Mouse (Mus musculus) embryonic fibroblast, embryonic 13.5 days (primary cell): ENCODE results near the gene Rcn2.

Source experiments
- CTCF ChIP-seq: IDR thresholded peaks from 2 replicates; pipeline ENCODE4 v1.5.1; 2011; ENCODE audit warnings: mild to moderate bottlenecking, control low read depth, low read length, moderate library complexity, borderline replicate concordance; ENCODE audit not compliant: insufficient read depth
- POLR2A ChIP-seq: IDR thresholded peaks from 2 replicates; pipeline ENCODE4 v1.6.1; 2011; ENCODE audit warnings: low read depth, mild to moderate bottlenecking, control low read depth, low read length, moderate library complexity

DNA sequence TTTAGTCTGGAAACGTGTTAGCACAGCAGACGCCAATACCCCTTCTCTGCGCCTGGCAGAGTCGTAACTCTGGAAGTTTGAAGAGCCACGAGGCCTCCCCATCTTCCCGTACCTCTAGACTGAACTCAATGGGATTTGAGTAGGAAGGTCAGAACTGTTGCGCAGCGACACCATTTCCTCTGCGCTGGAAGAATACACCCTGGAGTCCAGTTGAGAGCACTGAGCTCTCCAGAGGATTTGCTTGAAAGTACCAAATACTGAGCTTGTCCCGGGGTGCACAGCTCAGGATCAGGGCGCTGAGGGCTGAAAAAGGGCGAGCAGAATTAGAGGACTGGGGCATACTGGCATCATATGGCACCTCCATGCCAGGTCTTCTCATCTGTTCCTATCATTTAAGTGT is 33.2 kb downstream of the Rcn2 start:
- TF ChIP-seq POLR2A, result no peak
- TF ChIP-seq CTCF, result no peak
